Comparison of ENCODE assay signal across 7 mouse cellular contexts in the genomic region with DNA sequence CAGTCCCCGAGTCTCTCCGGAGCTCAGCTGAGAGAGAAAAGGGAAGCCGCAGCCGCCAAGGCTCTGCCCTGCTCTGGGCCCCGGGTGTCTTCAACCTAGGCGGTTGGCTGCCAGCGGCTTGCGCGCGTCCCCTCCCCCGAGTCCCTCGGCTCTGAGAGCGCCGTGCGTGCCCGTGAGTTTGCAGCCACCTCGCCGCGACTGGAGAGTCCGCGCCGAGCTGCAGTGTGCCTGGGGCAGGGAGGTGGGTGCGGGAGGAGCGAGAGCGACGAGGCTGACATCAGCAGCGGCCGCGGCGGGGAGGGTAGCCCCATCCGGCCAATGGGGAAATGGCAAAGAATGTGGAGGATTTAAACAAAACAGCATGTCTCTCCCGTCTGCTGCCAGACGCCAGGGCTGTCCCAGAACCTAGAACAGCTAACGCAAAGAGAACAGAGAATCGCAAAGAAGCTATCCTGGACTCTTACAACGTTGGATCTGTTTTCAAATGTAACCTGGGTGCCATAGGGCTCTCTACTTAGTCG. TPM values are rescaled to one million over a fixed set of nuclear protein-coding genes. Genes with fewer than 3 reads are reported as not detected.
A peak's percentile ranks its signal among the peaks of the same experiment; 100 is the strongest.
DNase-seq lines count a peak whose midpoint lies in the region; ATAC-seq and TF ChIP-seq lines count a peak whose summit lies in the region.

Pitpnc1 (minus strand) TSS at position 179 of the 521 bp plus-strand sequence.

- under 1% methylated on average over 37 of the region's 37 CpGs for WGBS in embryonic facial prominence, embryonic 12.5 days
- WGBS in kidney, adult 2 months = under 1% methylated on average over 37 of the region's 37 CpGs
- under 1% methylated on average over 36 of the region's 37 CpGs for WGBS in limb, embryonic 12.5 days
- WGBS in midbrain, embryonic 14.5 days = under 1% methylated on average over 37 of the region's 37 CpGs

- peak; percentile 86 for ATAC-seq in embryonic facial prominence, embryonic 12.5 days (ENCODE audit: insufficient number of reproducible peaks, insufficient read depth, low FRiP score, low TSS enrichment)
- peak; percentile 81 for ATAC-seq in limb, embryonic 12.5 days (ENCODE audit: insufficient number of reproducible peaks, insufficient read depth, low FRiP score, low TSS enrichment, low read depth)
- ATAC-seq in midbrain, embryonic 14.5 days (ENCODE audit: low FRiP score, low TSS enrichment) = peak; percentile 87

- H3K36me3 ChIP-seq in embryonic facial prominence, embryonic 12.5 days = no peaks in the 10 kb centered on the region
- H3K36me3 ChIP-seq in kidney, adult 2 months (ENCODE audit: control insufficient read depth, insufficient read depth, low read length) = no peaks in the 10 kb centered on the region
- H3K36me3 ChIP-seq in limb, embryonic 12.5 days = no peaks in the 10 kb centered on the region
- no peaks in the 10 kb centered on the region for H3K36me3 ChIP-seq in midbrain, embryonic 14.5 days (ENCODE audit: control insufficient read depth, insufficient read depth, low read length)

- H3K4me2 ChIP-seq in embryonic facial prominence, embryonic 12.5 days (replicated peaks) = peak within 1 kb of the TSS; percentile 72
- H3K4me2 ChIP-seq in limb, embryonic 12.5 days = peak within 1 kb of the TSS; percentile 76
- peak within 1 kb of the TSS; percentile 77 for H3K4me2 ChIP-seq in midbrain, embryonic 14.5 days (ENCODE audit: low read length)

- peak; percentile 93 for DNase-seq in adrenal gland, postnatal 36 days
- DNase-seq in heart, adult 18-20 months = peak; percentile 90 to 93
- DNase-seq in kidney, adult 2 months = peak; percentile 94
- DNase-seq in midbrain, embryonic 14.5 days = peak; percentile 94
- DNase-seq in spleen, adult 12 weeks (ENCODE audit: low spot score) = peak; percentile 81

- no peak for TF ChIP-seq CTCF in kidney, adult 2 months (conservative IDR thresholded peaks at IDR 0.05; ENCODE audit: insufficient read depth, insufficient read length, low read depth, low read length)

- peaks cover 25% of the 10 kb centered on the region for H3K4me1 ChIP-seq in embryonic facial prominence, embryonic 12.5 days
- peaks cover 14% of the 10 kb centered on the region; the same call in 1 of the 2 replicates for H3K4me1 ChIP-seq in kidney, adult 2 months (ENCODE audit: control insufficient read depth, insufficient read depth, low read length)
- H3K4me1 ChIP-seq in limb, embryonic 12.5 days (replicated peaks) = peaks cover 25% of the 10 kb centered on the region
- H3K4me1 ChIP-seq in midbrain, embryonic 14.5 days (ENCODE audit: control insufficient read depth, insufficient read depth, low read length) = peaks cover 12% of the 10 kb centered on the region

- H3K27ac ChIP-seq in embryonic facial prominence, embryonic 12.5 days = peak within 1 kb of the TSS; percentile 98
- H3K27ac ChIP-seq in kidney, adult 2 months (ENCODE audit: insufficient read depth, low read depth, low read length) = peak within 1 kb of the TSS; percentile 90
- peak within 1 kb of the TSS; percentile 94 for H3K27ac ChIP-seq in limb, embryonic 12.5 days
- peak within 1 kb of the TSS; percentile 89 for H3K27ac ChIP-seq in midbrain, embryonic 14.5 days (replicated peaks; ENCODE audit: low read depth, low read length)

- H3K27me3 ChIP-seq in embryonic facial prominence, embryonic 12.5 days = no peaks in the 10 kb centered on the region
- H3K27me3 ChIP-seq in kidney, adult 2 months (replicated peaks; ENCODE audit: control insufficient read depth, insufficient read depth, low read length) = no peaks in the 10 kb centered on the region
- no peaks in the 10 kb centered on the region for H3K27me3 ChIP-seq in limb, embryonic 12.5 days
- no peaks in the 10 kb centered on the region for H3K27me3 ChIP-seq in midbrain, embryonic 14.5 days (ENCODE audit: control insufficient read depth, insufficient read depth, low read length)

- peak within 1 kb of the TSS; percentile 84 for H3K4me3 ChIP-seq in embryonic facial prominence, embryonic 12.5 days
- peak within 1 kb of the TSS; percentile 93 for H3K4me3 ChIP-seq in kidney, adult 2 months (ENCODE audit: insufficient read depth, low read depth, low read length)
- H3K4me3 ChIP-seq in limb, embryonic 12.5 days (replicated peaks) = peak within 1 kb of the TSS; percentile 86
- H3K4me3 ChIP-seq in midbrain, embryonic 14.5 days (replicated peaks; ENCODE audit: low read depth, low read length) = peak within 1 kb of the TSS; percentile 90

- TF ChIP-seq POLR2A in kidney, adult 2 months (IDR thresholded peaks at IDR 0.05; ENCODE audit: low read depth, low read length) = peak; percentile 94

- H3K9me3 ChIP-seq in embryonic facial prominence, embryonic 12.5 days = no peaks in the 10 kb centered on the region
- H3K9me3 ChIP-seq in limb, embryonic 12.5 days = no peaks in the 10 kb centered on the region
- H3K9me3 ChIP-seq in midbrain, embryonic 14.5 days (ENCODE audit: control insufficient read depth, low read length) = no peaks in the 10 kb centered on the region

- H3K9ac ChIP-seq in embryonic facial prominence, embryonic 12.5 days = peak within 1 kb of the TSS; percentile 89
- H3K9ac ChIP-seq in limb, embryonic 12.5 days (replicated peaks) = peak within 1 kb of the TSS; percentile 94
- H3K9ac ChIP-seq in midbrain, embryonic 14.5 days (replicated peaks; ENCODE audit: low read length) = peak within 1 kb of the TSS; percentile 83

RNA-seq across cellular contexts. Expression of gene Pitpnc1, which starts in this region (rescaled TPM):
- total RNA-seq in adrenal gland, postnatal 36 days (2021) = 10 to 100 TPM; 11.1 to 13.0 TPM
- polyA plus RNA-seq in embryonic facial prominence, embryonic 12.5 days (2016; fragmentation: Nextera tagmentation; extraction: Ambion mirVana) = 36.3 and 41.6 TPM in 2 replicates
- 10 to 100 TPM; 74.8 to 76.3 TPM for total RNA-seq in heart, adult 18-20 months (2021)
- polyA plus RNA-seq in kidney, adult 2 months (2012; rRNA removed) = 15.0 and 18.5 TPM in 2 replicates
- 31.9 and 34.9 TPM in 2 replicates for polyA plus RNA-seq in limb, embryonic 12.5 days (2016; fragmentation: Nextera tagmentation; extraction: Ambion mirVana)
- polyA plus RNA-seq in midbrain, embryonic 14.5 days (2014; fragmentation: Nextera tagmentation; extraction: Ambion mirVana) = 32.8 and 42.1 TPM in 2 replicates

Comparison
In these comparisons a context has a peak if more than half of its experiments do, and no peak if none do; other contexts are left out.
1. Peak in every context shown above with its lines: DNase-seq, ATAC-seq, H3K4me3 ChIP-seq and H3K27ac ChIP-seq.
2. RNA of gene Pitpnc1 (total RNA-seq): 74.8 to 76.3 TPM in heart, adult 18-20 months; 11.1 to 13.0 TPM in adrenal gland, postnatal 36 days; every median in the first group is over 4 times any median in the second.